ENCODE assay signal across 8 mouse cellular contexts in the genomic region with DNA sequence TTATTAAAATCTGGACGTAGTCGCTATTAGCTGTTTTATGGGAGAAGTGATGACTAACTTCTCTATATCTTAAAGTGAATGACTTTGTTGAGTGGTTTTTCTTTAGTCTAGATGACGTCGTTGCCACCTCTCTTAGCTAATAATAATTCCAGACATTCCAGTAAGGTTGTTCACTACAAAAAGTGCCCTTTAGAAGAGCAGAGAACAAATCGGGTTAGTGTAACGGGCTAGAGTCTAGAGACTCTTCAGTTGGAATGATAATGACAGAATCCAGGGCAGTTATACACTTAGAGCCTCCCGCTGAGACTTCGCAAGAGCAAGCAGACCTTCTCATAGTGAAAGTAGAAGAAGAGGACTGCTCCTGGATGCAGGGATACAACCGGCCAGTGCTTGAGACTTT. TPM values are rescaled to one million over a fixed set of nuclear protein-coding genes. Genes with fewer than 3 reads are reported as not detected.
DNase-seq lines count a peak whose midpoint lies in the region; ATAC-seq lines count a peak whose summit lies in the region.

No protein-coding gene starts in this region.

- H3K9me3 ChIP-seq in neural tube, embryonic 11.5 days (ENCODE audit: control insufficient read depth, low read length) = no peaks in the 10 kb centered on the region
- no peaks in the 10 kb centered on the region for H3K9me3 ChIP-seq in forebrain, embryonic 10.5 days
- no peaks in the 10 kb centered on the region for H3K9me3 ChIP-seq in liver, embryonic 11.5 days (ENCODE audit: control insufficient read depth, low read length)
- no peaks in the 10 kb centered on the region for H3K9me3 ChIP-seq in stomach, embryonic 14.5 days (ENCODE audit: control insufficient read depth, low read depth, low read length)

- H3K4me3 ChIP-seq in neural tube, embryonic 11.5 days (ENCODE audit: low read depth, low read length) = peak overlapping the region; percentile 58
- peak overlapping the region; percentile 67 for H3K4me3 ChIP-seq in forebrain, embryonic 10.5 days
- peak overlapping the region; percentile 64 for H3K4me3 ChIP-seq in liver, embryonic 11.5 days (ENCODE audit: low read depth, low read length)
- peak overlapping the region; percentile 48 for H3K4me3 ChIP-seq in stomach, embryonic 14.5 days (ENCODE audit: low read depth, low read length)

- H3K27me3 ChIP-seq in neural tube, embryonic 11.5 days (ENCODE audit: control insufficient read depth, insufficient read depth, low read length) = no peaks in the 10 kb centered on the region
- no peaks in the 10 kb centered on the region for H3K27me3 ChIP-seq in forebrain, embryonic 10.5 days (ENCODE audit: poor library complexity, severe bottlenecking)
- no peaks in the 10 kb centered on the region for H3K27me3 ChIP-seq in liver, embryonic 11.5 days (replicated peaks; ENCODE audit: control insufficient read depth, insufficient read depth, low read length)
- no peaks in the 10 kb centered on the region for H3K27me3 ChIP-seq in stomach, embryonic 14.5 days (ENCODE audit: control insufficient read depth, insufficient read depth, low read length)

- H3K36me3 ChIP-seq in neural tube, embryonic 11.5 days (ENCODE audit: control insufficient read depth, insufficient read depth, low read length) = no peaks in the 10 kb centered on the region
- H3K36me3 ChIP-seq in forebrain, embryonic 10.5 days (replicated peaks) = peaks cover 34% of the 10 kb centered on the region
- H3K36me3 ChIP-seq in liver, embryonic 11.5 days (ENCODE audit: control insufficient read depth, insufficient read depth, low read length) = peaks cover 7% of the 10 kb centered on the region; the same call in 1 of the 2 replicates
- peaks cover 6% of the 10 kb centered on the region; the same call in 1 of the 2 replicates for H3K36me3 ChIP-seq in stomach, embryonic 14.5 days (ENCODE audit: control insufficient read depth, insufficient read depth, low read length)

- 22% methylated on average over 9 of the region's 9 CpGs for WGBS in neural tube, embryonic 11.5 days
- 31% methylated on average over 9 of the region's 9 CpGs for WGBS in forebrain, embryonic 10.5 days
- WGBS in liver, embryonic 11.5 days = 15% methylated on average over 9 of the region's 9 CpGs
- 16% methylated on average over 9 of the region's 9 CpGs for WGBS in stomach, embryonic 14.5 days

- peaks cover 15% of the 10 kb centered on the region for H3K4me1 ChIP-seq in neural tube, embryonic 11.5 days (ENCODE audit: control insufficient read depth, insufficient read depth, low read length)
- peaks cover 32% of the 10 kb centered on the region for H3K4me1 ChIP-seq in forebrain, embryonic 10.5 days
- peaks cover 13% of the 10 kb centered on the region for H3K4me1 ChIP-seq in liver, embryonic 11.5 days (replicated peaks; ENCODE audit: control insufficient read depth, insufficient read depth, low read length)
- H3K4me1 ChIP-seq in stomach, embryonic 14.5 days (ENCODE audit: control insufficient read depth, insufficient read depth, low read length) = peaks cover 11% of the 10 kb centered on the region; the same call in 1 of the 2 replicates

- H3K4me2 ChIP-seq in neural tube, embryonic 11.5 days (ENCODE audit: low read depth) = peak overlapping the region; percentile 54
- H3K4me2 ChIP-seq in liver, embryonic 11.5 days = peak overlapping the region; percentile 74
- peak overlapping the region; percentile 50 for H3K4me2 ChIP-seq in stomach, embryonic 14.5 days (replicated peaks; ENCODE audit: low read depth, low read length)

- no peak overlapping the region for H3K27ac ChIP-seq in neural tube, embryonic 11.5 days (ENCODE audit: low read depth, low read length)
- no peak overlapping the region for H3K27ac ChIP-seq in forebrain, embryonic 10.5 days
- H3K27ac ChIP-seq in liver, embryonic 11.5 days (ENCODE audit: low read depth, low read length) = no peak overlapping the region; the same call in 1 of the 2 replicates
- no peak overlapping the region for H3K27ac ChIP-seq in stomach, embryonic 14.5 days (ENCODE audit: low read length)

- ATAC-seq in neural tube, embryonic 11.5 days (ENCODE audit: insufficient read depth, low FRiP score, low TSS enrichment) = no peak
- no peak for ATAC-seq in liver, embryonic 11.5 days (replicated peaks; ENCODE audit: low FRiP score)
- no peak for ATAC-seq in stomach, embryonic 14.5 days (ENCODE audit: insufficient number of reproducible peaks, insufficient read depth, low FRiP score, low read depth)

- peak overlapping the region; percentile 10; the same call in 1 of the 2 replicates for H3K9ac ChIP-seq in neural tube, embryonic 11.5 days (ENCODE audit: low read length)
- H3K9ac ChIP-seq in liver, embryonic 11.5 days (ENCODE audit: low read depth, low read length) = peak overlapping the region; percentile 49
- peak overlapping the region; percentile 10; the same call in 1 of the 2 replicates for H3K9ac ChIP-seq in stomach, embryonic 14.5 days (replicated peaks; ENCODE audit: low read depth, low read length)

- DNase-seq in neural tube, embryonic 11.5 days (ENCODE audit: low spot score) = no peak
- DNase-seq in neural tube, embryonic 10.5 days (ENCODE audit: extremely low spot score, low spot score) = no peak
- no peak for DNase-seq in forebrain, embryonic 10.5 days (ENCODE audit: extremely low spot score, low spot score)
- DNase-seq in liver, embryonic 11.5 days (ENCODE audit: low spot score) = no peak
- DNase-seq in adrenal gland, adult 2 months = no peak
- DNase-seq in right cerebral cortex, postnatal 25 days = no peak
- no peak for DNase-seq in cerebellum, adult 8-10 months

RNA-seq across cellular contexts. Expression of gene Zkscan5, which starts 0.7 kb away (rescaled TPM):
- 19.1 and 21.1 TPM in 2 replicates for polyA plus RNA-seq in neural tube, embryonic 11.5 days (2014; fragmentation: Nextera tagmentation; extraction: Ambion mirVana)
- polyA plus RNA-seq in forebrain, embryonic 10.5 days (2016; fragmentation: Nextera tagmentation; extraction: Ambion mirVana) = 18.4 and 18.9 TPM in 2 replicates
- polyA plus RNA-seq in liver, embryonic 11.5 days (2014; fragmentation: Nextera tagmentation; extraction: Ambion mirVana) = 10.3 TPM in 2 replicates
- 13.6 and 13.9 TPM in 2 replicates for polyA plus RNA-seq in stomach, embryonic 14.5 days (2014; fragmentation: Nextera tagmentation; extraction: Ambion mirVana)
- 10 to 100 TPM; 11.2 to 13.5 TPM for total RNA-seq in adrenal gland, adult 2 months (2021)
- 3.2 and 3.6 TPM in 2 replicates for polyA plus RNA-seq in adrenal gland, adult 2 months (2012; rRNA removed)

RNA-seq across cellular contexts. Expression of gene Zkscan14, which starts 3.4 kb away (rescaled TPM):
- polyA plus RNA-seq in neural tube, embryonic 11.5 days (2014; fragmentation: Nextera tagmentation; extraction: Ambion mirVana) = 8.8 and 9.5 TPM in 2 replicates
- 5.9 and 6.5 TPM in 2 replicates for polyA plus RNA-seq in forebrain, embryonic 10.5 days (2016; fragmentation: Nextera tagmentation; extraction: Ambion mirVana)
- polyA plus RNA-seq in liver, embryonic 11.5 days (2014; fragmentation: Nextera tagmentation; extraction: Ambion mirVana) = 5.9 and 7.3 TPM in 2 replicates
- polyA plus RNA-seq in stomach, embryonic 14.5 days (2014; fragmentation: Nextera tagmentation; extraction: Ambion mirVana) = 9.0 and 9.6 TPM in 2 replicates
- total RNA-seq in adrenal gland, adult 2 months (2021) = 1 to 10 TPM; 8.4 to 9.2 TPM
- 1.1 and 1.2 TPM in 2 replicates for polyA plus RNA-seq in adrenal gland, adult 2 months (2012; rRNA removed)

RNA-seq across cellular contexts. Expression of gene Atp5j2, which starts 13.2 kb away (rescaled TPM):
- polyA plus RNA-seq in neural tube, embryonic 11.5 days (2014; fragmentation: Nextera tagmentation; extraction: Ambion mirVana) = 507 and 532 TPM in 2 replicates
- polyA plus RNA-seq in forebrain, embryonic 10.5 days (2016; fragmentation: Nextera tagmentation; extraction: Ambion mirVana) = 508 and 509 TPM in 2 replicates
- polyA plus RNA-seq in liver, embryonic 11.5 days (2014; fragmentation: Nextera tagmentation; extraction: Ambion mirVana) = 528 and 573 TPM in 2 replicates
- polyA plus RNA-seq in stomach, embryonic 14.5 days (2014; fragmentation: Nextera tagmentation; extraction: Ambion mirVana) = 576 and 654 TPM in 2 replicates
- total RNA-seq in adrenal gland, adult 2 months (2021) = 100 to 1,000 TPM; 500 to 593 TPM
- polyA plus RNA-seq in adrenal gland, adult 2 months (2012; rRNA removed) = 43.5 and 53.7 TPM in 2 replicates

RNA-seq across cellular contexts. Expression of gene Zfp655, which starts 26.5 kb away (rescaled TPM):
- 43.3 and 47.5 TPM in 2 replicates for polyA plus RNA-seq in neural tube, embryonic 11.5 days (2014; fragmentation: Nextera tagmentation; extraction: Ambion mirVana)
- 31.0 and 33.8 TPM in 2 replicates for polyA plus RNA-seq in forebrain, embryonic 10.5 days (2016; fragmentation: Nextera tagmentation; extraction: Ambion mirVana)
- polyA plus RNA-seq in liver, embryonic 11.5 days (2014; fragmentation: Nextera tagmentation; extraction: Ambion mirVana) = 33.2 and 36.4 TPM in 2 replicates
- 39.8 and 42.0 TPM in 2 replicates for polyA plus RNA-seq in stomach, embryonic 14.5 days (2014; fragmentation: Nextera tagmentation; extraction: Ambion mirVana)
- total RNA-seq in adrenal gland, adult 2 months (2021) = 10 to 100 TPM; 47.0 to 56.5 TPM
- polyA plus RNA-seq in adrenal gland, adult 2 months (2012; rRNA removed) = 9.8 and 10.9 TPM in 2 replicates

RNA-seq across cellular contexts. Expression of gene Cpsf4, which starts 38.0 kb away (rescaled TPM):
- polyA plus RNA-seq in neural tube, embryonic 11.5 days (2014; fragmentation: Nextera tagmentation; extraction: Ambion mirVana) = 34.4 and 41.1 TPM in 2 replicates
- polyA plus RNA-seq in forebrain, embryonic 10.5 days (2016; fragmentation: Nextera tagmentation; extraction: Ambion mirVana) = 91.4 and 92.5 TPM in 2 replicates
- polyA plus RNA-seq in liver, embryonic 11.5 days (2014; fragmentation: Nextera tagmentation; extraction: Ambion mirVana) = 38.6 and 44.1 TPM in 2 replicates
- polyA plus RNA-seq in stomach, embryonic 14.5 days (2014; fragmentation: Nextera tagmentation; extraction: Ambion mirVana) = 26.4 and 28.2 TPM in 2 replicates
- total RNA-seq in adrenal gland, adult 2 months (2021) = 10 to 100 TPM; 19.8 to 20.1 TPM
- 15.2 and 16.8 TPM in 2 replicates for polyA plus RNA-seq in adrenal gland, adult 2 months (2012; rRNA removed)
